Mouse (Mus musculus) hindbrain, embryonic 16.5 days (tissue): ENCODE measurements around the gene Nid1. TPM values are rescaled to one million over a fixed set of nuclear protein-coding genes. Genes with fewer than 3 reads are reported as not detected.
"Not testable (repeated sequence)": the region's sequence is repeated elsewhere in the genome, so short reads cannot be mapped to it uniquely, and the experiment has no call there.

ENCODE experiments used
- ATAC-seq: fragments of 200-750 bp; cut with Nextera tagmentation; 2 replicates; pipeline ENCODE4 v1.8.0; 2017; ENCODE audit warnings: moderate TSS enrichment, moderate library complexity
- H3K27ac ChIP-seq: fragments of 300-500 bp; sonication (generic); 2 replicates; pipeline ENCODE4 v1.5.1; 2014; ENCODE audit warnings: low read depth, mild to moderate bottlenecking, control low read depth, low read length, moderate library complexity
- H3K27me3 ChIP-seq: fragments of 300-500 bp; sonication (generic); replicated peaks from 2 replicates; pipeline ENCODE4 v1.6.1; 2014; ENCODE audit warnings: low read length; ENCODE audit not compliant: control insufficient read depth, insufficient read depth
- H3K36me3 ChIP-seq: fragments of 300-500 bp; sonication (generic); 2 replicates; pipeline ENCODE4 v1.6.1; 2014; ENCODE audit warnings: mild to moderate bottlenecking, low read length, moderate library complexity, mixed read lengths; ENCODE audit not compliant: control insufficient read depth, insufficient read depth
- H3K4me1 ChIP-seq: fragments of 300-500 bp; sonication (generic); 2 replicates; pipeline ENCODE4 v1.6.1; 2014; ENCODE audit warnings: low read depth, low read length; ENCODE audit not compliant: control insufficient read depth, insufficient read depth
- H3K4me2 ChIP-seq: fragments of 300-500 bp; sonication (generic); 2 replicates; pipeline ENCODE4 v1.6.1; 2014; ENCODE audit warnings: mild to moderate bottlenecking, low read length, control low read depth, moderate library complexity
- H3K4me3 ChIP-seq: fragments of 300-500 bp; sonication (generic); 2 replicates; pipeline ENCODE4 v1.5.1; 2014; ENCODE audit warnings: mild to moderate bottlenecking, low read length, control low read depth, moderate library complexity
- H3K9ac ChIP-seq: fragments of 300-500 bp; sonication (generic); 2 replicates; pipeline ENCODE4 v1.6.1; 2014; ENCODE audit warnings: low read depth, mild to moderate bottlenecking, control low read depth, low read length, moderate library complexity
- H3K9me3 ChIP-seq: fragments of 300-500 bp; sonication (generic); 2 replicates; pipeline ENCODE4 v1.6.1; 2014; ENCODE audit warnings: mild to moderate bottlenecking, low read length, moderate library complexity; ENCODE audit not compliant: control insufficient read depth
- WGBS: fragments of 180-500 bp; shearing (Covaris S2); extraction: QIAGEN DNeasy Blood & Tissue Kit; methylation state at CpG from one replicate; pipeline ENCODE4 v1.1.7; 2014; 5-methylcytosine and 5-hydroxymethylcytosine counted together
- polyA plus RNA-seq: library from polyadenylated mRNA; unstranded; fragments of >200 nt; fragmentation: Nextera tagmentation; extraction: Ambion mirVana; gene quantifications from 2 replicates; pipeline ENCODE4 v1.2.1, GENCODE M21; 2015

The Nid1 gene
- polyA plus RNA-seq, 1 experiment from 2014 or later: 63.8 TPM

DNA sequence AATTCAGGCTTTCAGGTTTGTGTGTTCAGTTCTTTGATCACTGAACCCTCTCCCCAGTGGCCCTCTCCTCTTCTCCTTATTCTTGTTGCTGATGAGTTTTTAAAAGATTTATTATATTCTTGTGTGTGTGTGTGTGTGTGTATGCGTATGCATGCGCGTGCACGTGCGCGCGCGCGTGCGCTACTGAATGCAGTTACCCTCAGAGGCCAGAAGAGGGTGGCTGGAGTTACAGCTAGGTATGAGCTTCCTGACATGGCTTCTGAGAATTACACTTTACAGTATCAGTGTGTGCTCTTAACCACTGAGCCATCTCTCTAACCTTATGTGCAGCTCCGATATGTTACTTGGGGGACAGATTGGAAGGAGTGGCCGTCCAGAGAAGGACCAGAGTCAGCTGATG is 12.6 kb downstream of the Nid1 start:
- H3K9me3 ChIP-seq: not testable (repeated sequence)
- 69% methylated on average over 12 of the region's 12 CpGs for WGBS

DNA sequence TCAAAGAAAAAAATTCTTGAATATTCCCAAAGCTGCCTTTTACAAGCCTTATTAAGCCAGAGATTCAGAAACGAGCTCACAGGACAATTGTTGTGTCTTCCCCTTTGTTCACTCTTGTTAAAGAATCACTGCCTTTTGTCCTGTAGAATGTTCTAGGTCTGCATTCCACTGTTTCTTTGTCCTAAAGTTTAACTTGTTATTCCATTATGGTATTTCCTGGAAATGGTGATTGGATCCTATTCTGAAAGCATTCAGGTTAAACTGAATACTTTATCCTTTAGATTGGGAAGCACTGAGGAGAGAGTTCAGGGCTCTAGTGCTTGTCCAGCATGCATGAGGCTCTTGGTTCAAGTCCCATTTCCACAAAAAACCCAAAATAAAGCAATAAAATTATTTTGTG is 13.6 kb downstream of the Nid1 start:
- not testable (repeated sequence) for ATAC-seq, H3K36me3 ChIP-seq, H3K4me3 ChIP-seq, H3K27ac ChIP-seq, H3K4me2 ChIP-seq, H3K4me1 ChIP-seq, H3K9me3 ChIP-seq, H3K9ac ChIP-seq, H3K27me3 ChIP-seq
- WGBS: 54% methylated on average over 1 of the region's 1 CpGs

More for the DNA sequence above, 12.6 kb downstream of the Nid1 start:
- H3K27ac ChIP-seq, H3K27me3 ChIP-seq, H3K4me2 ChIP-seq, H3K36me3 ChIP-seq, ATAC-seq, H3K9ac ChIP-seq, H3K4me3 ChIP-seq, H3K4me1 ChIP-seq: not testable (repeated sequence)

DNA sequence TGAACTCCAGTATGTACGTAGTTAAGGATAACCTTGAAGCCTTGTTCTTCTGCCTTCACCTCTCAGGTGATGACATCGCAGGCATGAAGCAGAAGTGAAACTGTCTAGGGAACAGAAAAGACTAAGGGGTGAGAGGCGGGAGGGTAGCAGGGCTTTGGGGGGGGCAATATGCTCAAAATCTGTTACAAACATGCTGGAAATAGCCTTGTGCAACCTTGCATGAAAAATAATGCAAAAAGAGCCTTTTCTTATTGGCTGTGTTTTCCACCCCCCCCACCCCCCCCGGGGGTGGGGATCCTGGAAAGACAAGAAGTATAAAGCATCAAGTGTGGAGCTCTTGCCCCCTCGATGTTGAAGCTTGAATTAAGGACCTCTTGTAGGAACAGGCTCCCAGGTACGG is 16.0 kb downstream of the Nid1 start:
- not testable (repeated sequence) for H3K36me3 ChIP-seq, H3K4me3 ChIP-seq, H3K27ac ChIP-seq, H3K4me2 ChIP-seq, H3K9ac ChIP-seq, H3K4me1 ChIP-seq, H3K27me3 ChIP-seq, ATAC-seq, H3K9me3 ChIP-seq
- WGBS: 92% methylated on average over 6 of the region's 6 CpGs

DNA sequence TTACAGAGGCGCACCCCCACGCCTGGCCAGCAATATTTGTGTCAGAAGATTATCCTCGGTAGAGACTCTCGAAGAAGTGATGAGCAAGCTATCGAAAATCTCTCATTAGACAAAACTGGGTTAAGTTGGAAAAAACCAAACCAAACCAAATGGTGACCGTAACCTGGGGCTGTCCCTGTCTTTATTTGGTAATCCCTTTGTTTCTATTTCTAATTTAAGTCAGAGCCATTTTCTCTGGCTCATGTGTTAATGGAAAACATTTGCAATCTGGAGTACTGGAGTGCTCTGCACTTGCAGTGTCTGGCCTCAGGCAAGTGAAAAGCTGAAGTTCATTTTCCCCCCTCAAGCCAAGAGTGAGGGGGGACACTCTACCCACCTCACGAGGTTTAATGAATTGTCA is 16.9 kb downstream of the Nid1 start:
- not testable (repeated sequence) for H3K4me2 ChIP-seq, H3K4me3 ChIP-seq, H3K4me1 ChIP-seq, H3K36me3 ChIP-seq, H3K9ac ChIP-seq, H3K9me3 ChIP-seq, H3K27ac ChIP-seq, H3K27me3 ChIP-seq, ATAC-seq
- whole genome bisulfite sequencing: 91% methylated on average over 7 of the region's 7 CpGs

DNA sequence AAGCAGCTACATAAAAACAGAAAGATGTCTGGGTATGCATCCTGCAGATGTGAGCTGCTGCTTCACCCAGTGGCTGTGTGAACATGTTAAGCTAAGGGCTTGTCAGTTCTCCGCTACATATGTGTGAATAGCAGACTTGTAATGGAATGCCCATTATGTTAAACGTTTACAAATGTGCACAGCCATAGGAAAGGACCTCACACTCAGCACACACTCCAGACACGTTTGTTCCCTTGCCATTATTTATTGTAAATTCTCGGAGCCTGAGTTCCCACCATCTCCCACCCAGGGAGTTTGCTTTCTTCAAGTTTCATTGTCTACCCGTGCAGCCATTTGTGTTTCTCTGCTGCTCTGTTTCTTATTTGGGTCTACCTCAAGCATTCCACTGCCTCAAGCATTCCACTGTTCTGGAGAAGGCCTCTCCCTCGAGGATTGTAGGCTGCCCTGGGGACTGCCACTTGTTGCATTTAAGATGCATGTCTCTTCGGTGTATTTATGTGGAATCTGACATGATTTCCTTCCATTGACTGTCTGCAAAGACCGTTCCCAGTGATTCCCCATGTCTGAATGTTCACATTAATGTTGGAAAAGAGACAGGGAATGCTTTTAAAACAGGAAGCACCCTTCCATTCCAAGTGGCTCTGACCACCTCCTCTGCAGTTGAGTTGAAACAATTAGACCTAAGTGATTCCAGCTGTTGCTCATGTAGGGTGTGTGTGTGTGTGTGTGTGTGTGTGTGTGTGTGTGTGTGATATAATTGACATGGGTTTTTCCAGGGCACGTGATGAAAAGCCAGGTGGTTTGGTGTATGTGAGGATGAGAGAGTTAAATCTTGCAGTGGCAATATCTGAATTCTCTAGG is 18.5 kb downstream of the Nid1 start:
- not testable (repeated sequence) for H3K9ac ChIP-seq, H3K36me3 ChIP-seq, ATAC-seq, H3K9me3 ChIP-seq, H3K4me1 ChIP-seq, H3K4me2 ChIP-seq, H3K4me3 ChIP-seq, H3K27me3 ChIP-seq, H3K27ac ChIP-seq
- WGBS: 54% methylated on average over 8 of the region's 9 CpGs

DNA sequence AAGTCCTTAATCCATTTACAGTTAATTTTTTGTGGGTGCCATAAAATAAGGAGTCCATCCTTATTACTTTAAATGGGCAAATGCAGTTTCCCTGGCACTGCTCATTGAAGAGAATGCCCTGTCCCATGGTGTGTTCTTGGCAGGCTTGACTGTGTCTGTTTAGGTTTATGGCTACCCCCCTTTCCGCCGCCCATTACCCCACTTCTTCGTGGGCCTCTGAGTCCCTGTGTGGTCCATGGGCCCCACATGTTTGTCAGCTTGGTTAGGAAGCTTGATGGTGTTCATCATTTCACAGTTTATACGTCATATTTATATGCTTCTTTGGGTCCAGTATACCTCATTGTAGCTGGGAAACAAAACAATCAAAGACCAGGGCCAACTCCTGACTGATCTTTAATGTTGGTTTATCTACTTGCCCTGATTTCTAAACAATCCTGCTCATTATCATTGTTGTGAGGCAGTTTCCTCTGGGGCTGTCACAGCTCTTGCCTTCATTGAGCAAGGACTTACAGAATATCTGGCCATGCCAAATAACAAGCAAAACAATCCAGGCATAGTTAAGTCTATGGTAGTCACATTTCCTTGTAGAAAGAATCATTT is 20.9 kb downstream of the Nid1 start:
- Histone ChIP-seq H3K4me3 (no peak overlapping the region), H3K36me3 (no peaks in the 10 kb centered on the region), H3K27me3 (no peaks in the 10 kb centered on the region), H3K4me1 (no peaks in the 10 kb centered on the region), H3K27ac (0 out of 2 replicates have a peak overlapping the region, but pooled peaks have one; percentile 5), H3K9me3 (no peaks in the 10 kb centered on the region), H3K4me2 (no peak overlapping the region), H3K9ac (no peak overlapping the region)
- peak; percentile 71; the same call in 1 of the 2 replicates for ATAC-seq
- WGBS: 67% methylated on average over 4 of the region's 4 CpGs

DNA sequence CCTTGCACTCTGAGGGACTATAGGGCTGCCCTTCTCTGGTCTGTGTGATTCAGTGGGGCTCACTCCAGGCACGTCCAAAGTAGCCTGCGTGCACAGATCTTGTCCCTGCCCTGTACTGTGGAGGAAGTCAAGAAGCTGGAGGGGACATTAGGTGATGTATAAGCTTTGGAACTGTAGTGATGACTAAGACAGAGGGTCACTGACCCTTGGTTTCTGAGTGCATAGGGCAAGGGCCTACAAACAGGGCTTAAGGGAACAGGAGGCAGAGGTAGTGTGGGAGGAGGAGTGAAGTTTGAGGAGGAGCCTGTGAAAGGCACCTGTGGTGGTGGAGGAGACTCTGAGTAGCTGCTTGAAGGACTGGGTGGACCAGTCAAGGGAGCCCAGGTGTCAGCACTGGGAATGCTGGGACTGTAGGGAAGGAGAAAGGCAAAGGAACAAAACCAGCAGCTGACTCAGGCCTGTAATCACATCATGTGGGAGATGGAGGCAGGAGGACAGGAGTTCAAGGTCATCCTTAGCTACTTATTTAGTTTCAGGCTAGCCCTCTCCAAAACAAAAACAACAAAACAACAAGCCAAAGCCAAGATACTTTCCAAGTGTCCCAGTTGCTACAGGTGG is 23.3 kb downstream of the Nid1 start:
- Histone ChIP-seq H3K4me1 (no peaks in the 10 kb centered on the region), H3K27me3 (no peaks in the 10 kb centered on the region), H3K4me3 (no peak overlapping the region), H3K9ac (no peak overlapping the region), H3K4me2 (no peak overlapping the region), H3K9me3 (no peaks in the 10 kb centered on the region), H3K36me3 (no peaks in the 10 kb centered on the region), H3K27ac (peak overlapping the region; percentile 44)
- 97% methylated on average over 2 of the region's 2 CpGs for WGBS
- ATAC-seq: no peak

DNA sequence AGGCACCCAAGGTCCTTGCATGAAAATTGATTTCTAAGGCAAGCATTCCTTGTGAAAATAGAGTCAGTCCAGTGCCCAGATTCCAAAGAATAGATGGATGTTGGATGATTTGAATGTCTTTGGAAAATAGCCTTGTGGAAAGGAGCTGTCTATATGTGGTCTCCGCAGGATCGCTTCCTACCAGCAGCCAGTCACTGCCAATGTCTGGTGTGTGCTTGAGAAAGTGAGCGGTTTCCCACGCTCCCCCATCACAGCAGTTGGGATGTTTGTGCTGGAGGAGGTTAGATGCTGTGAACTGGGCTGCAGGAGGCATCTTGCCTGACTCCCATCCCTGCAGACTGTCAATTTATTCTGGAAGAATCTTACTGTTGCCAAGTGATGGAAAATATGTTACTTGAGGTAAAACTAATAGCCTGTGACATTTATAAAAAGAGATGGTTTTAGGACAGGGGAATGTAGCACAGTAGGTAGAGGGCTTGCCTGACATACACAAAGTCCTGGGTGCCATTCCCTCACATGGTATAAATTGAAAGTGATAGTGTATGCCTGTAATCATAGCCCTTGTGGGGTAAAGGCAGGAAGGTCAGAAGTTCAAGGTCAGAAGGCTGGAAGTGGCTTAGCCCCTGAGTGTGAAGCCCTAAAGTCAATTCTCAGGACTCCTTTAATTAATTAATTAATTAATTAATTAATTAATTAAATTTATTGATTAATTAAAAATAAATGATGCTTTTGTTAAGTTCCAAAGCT is 24.3 kb downstream of the Nid1 start:
- peak; percentile 80 for ATAC-seq
- H3K27ac ChIP-seq: no peak overlapping the region
- no peaks in the 10 kb centered on the region for H3K9me3 ChIP-seq
- no peak overlapping the region for H3K9ac ChIP-seq
- no peaks in the 10 kb centered on the region for H3K27me3 ChIP-seq
- no peaks in the 10 kb centered on the region for H3K4me1 ChIP-seq
- no peak overlapping the region for H3K4me3 ChIP-seq
- WGBS: 41% methylated on average over 4 of the region's 4 CpGs
- H3K36me3 ChIP-seq: no peaks in the 10 kb centered on the region
- no peak overlapping the region for H3K4me2 ChIP-seq

DNA sequence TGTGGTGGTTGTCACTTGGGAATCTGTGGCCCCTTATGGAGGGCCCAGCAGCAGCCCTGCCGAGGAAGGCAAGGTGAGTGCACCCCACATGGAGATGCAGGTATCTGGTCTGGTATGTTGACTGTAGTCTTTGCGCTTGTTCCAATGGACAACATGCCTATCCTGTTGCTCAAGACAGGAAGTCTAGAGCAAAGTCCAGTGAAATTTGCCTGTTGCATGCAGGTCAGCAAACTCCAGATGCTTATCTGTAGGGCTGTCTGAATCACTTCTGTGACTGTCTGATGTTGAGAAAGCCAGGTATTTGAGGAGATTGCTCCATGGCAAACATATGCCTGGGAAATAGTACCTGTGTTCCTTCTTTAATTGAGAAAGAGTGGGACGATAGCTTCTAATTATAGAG is 26.6 kb downstream of the Nid1 start:
- Histone ChIP-seq H3K27me3 (no peaks in the 10 kb centered on the region), H3K4me3 (no peak overlapping the region), H3K36me3 (no peaks in the 10 kb centered on the region), H3K27ac (no peak overlapping the region), H3K9me3 (no peaks in the 10 kb centered on the region), H3K4me1 (no peaks in the 10 kb centered on the region), H3K4me2 (no peak overlapping the region), H3K9ac (no peak overlapping the region)
- no peak for ATAC-seq
- WGBS: 91% methylated on average over 3 of the region's 3 CpGs
